9 mouse cellular contexts compared by ENCODE assay signal in genomic region chr7:35042759-35043217, GRCm38 (mm10). TPM values are rescaled to one million over a fixed set of nuclear protein-coding genes. Genes with fewer than 3 reads are reported as not detected.
DNase-seq lines count a peak whose midpoint lies in the region; ATAC-seq and TF ChIP-seq lines count a peak whose summit lies in the region.
"Had no signal": no experiment of that assay in that cellular context is flagged by ENCODE, and none has a peak within 500 bp of the region (broad histone marks: within the 10 kb centered on the region; RNA-seq: fewer than 3 reads in every experiment).

No protein-coding gene starts in this region.

- H3K4me2 ChIP-seq in limb, embryonic 11.5 days (ENCODE audit: low read depth, severe bottlenecking), result no peak overlapping the region
- no peak overlapping the region for H3K4me2 ChIP-seq in midbrain, embryonic 14.5 days (ENCODE audit: low read length)
- H3K4me2 ChIP-seq in midbrain, embryonic 11.5 days, result no peak overlapping the region
- H3K4me2 ChIP-seq: liver, embryonic 15.5 days had no signal

- peak; percentile 40 to 55 for DNase-seq in heart, adult 2 months
- DNase-seq in heart, postnatal 4 days, result no peak
- peak; percentile 41 for DNase-seq in MN1 (ENCODE audit: low spot score)
- DNase-seq in embryonic facial prominence, embryonic 10.5 days (ENCODE audit: low spot score), result peak; percentile 63
- peak; percentile 63 for DNase-seq in limb, embryonic 11.5 days (ENCODE audit: low spot score)
- DNase-seq in midbrain, embryonic 14.5 days, result no peak
- no peak for DNase-seq in frontal cortex, postnatal 36 days (ENCODE audit: low spot score in 2 of 2)
- DNase-seq in midbrain, embryonic 11.5 days (ENCODE audit: low spot score, missing footprints), result no peak

- WGBS in heart, adult 2 months, result 54% methylated on average over 5 of the region's 5 CpGs
- 48% methylated on average over 5 of the region's 5 CpGs for WGBS in embryonic facial prominence, embryonic 10.5 days
- 23% methylated on average over 5 of the region's 5 CpGs for WGBS in limb, embryonic 11.5 days
- 92% methylated on average over 5 of the region's 5 CpGs for WGBS in midbrain, embryonic 14.5 days
- 89% methylated on average over 5 of the region's 5 CpGs for WGBS in midbrain, embryonic 11.5 days

- ATAC-seq in limb, embryonic 11.5 days (ENCODE audit: insufficient number of reproducible peaks, low FRiP score, low TSS enrichment, low read depth), result 0 out of 2 replicates have a peak, but pooled peaks have one; percentile 31
- ATAC-seq in midbrain, embryonic 14.5 days (ENCODE audit: low FRiP score, low TSS enrichment), result no peak
- ATAC-seq in midbrain, embryonic 11.5 days (ENCODE audit: low FRiP score), result no peak

- peaks cover 9% of the 10 kb centered on the region for H3K36me3 ChIP-seq in heart, adult 2 months (ENCODE audit: control insufficient read depth, insufficient read depth, low read length)
- H3K36me3 ChIP-seq in embryonic facial prominence, embryonic 10.5 days (replicated peaks), result peaks cover 92% of the 10 kb centered on the region
- peaks cover 15% of the 10 kb centered on the region for H3K36me3 ChIP-seq in limb, embryonic 11.5 days (ENCODE audit: control insufficient read depth, insufficient read depth, low read length)
- H3K36me3 ChIP-seq in midbrain, embryonic 14.5 days (ENCODE audit: control insufficient read depth, insufficient read depth, low read length), result peaks cover 52% of the 10 kb centered on the region
- peaks cover 5% of the 10 kb centered on the region; the same call in 1 of the 2 replicates for H3K36me3 ChIP-seq in midbrain, embryonic 11.5 days (ENCODE audit: control insufficient read depth, insufficient read depth, low read length)

- no peaks in the 10 kb centered on the region for H3K9me3 ChIP-seq in embryonic facial prominence, embryonic 10.5 days
- no peaks in the 10 kb centered on the region for H3K9me3 ChIP-seq in limb, embryonic 11.5 days (ENCODE audit: control insufficient read depth, low read length)
- no peaks in the 10 kb centered on the region for H3K9me3 ChIP-seq in midbrain, embryonic 14.5 days (ENCODE audit: control insufficient read depth, low read length)
- H3K9me3 ChIP-seq in midbrain, embryonic 11.5 days (ENCODE audit: control insufficient read depth, low read length), result no peaks in the 10 kb centered on the region
- H3K9me3 ChIP-seq: liver, embryonic 15.5 days had no signal

- no peak for TF ChIP-seq POLR2A in heart, adult 2 months (IDR thresholded peaks at IDR 0.05; ENCODE audit: insufficient read depth, low read depth, low read length)

- H3K79me2 ChIP-seq in heart, adult 2 months (replicated peaks; ENCODE audit: control insufficient read depth, insufficient read depth, low read length), result 0 out of 2 replicates have a peak, but pooled peaks cover 1% of the 10 kb centered on the region

- H3K4me1 ChIP-seq in heart, adult 2 months (ENCODE audit: control insufficient read depth, insufficient read depth, low read length), result peaks cover 17% of the 10 kb centered on the region
- peaks cover 18% of the 10 kb centered on the region for H3K4me1 ChIP-seq in embryonic facial prominence, embryonic 10.5 days
- peaks cover 11% of the 10 kb centered on the region for H3K4me1 ChIP-seq in limb, embryonic 11.5 days (ENCODE audit: control insufficient read depth, insufficient read depth, low read length)
- no peaks in the 10 kb centered on the region for H3K4me1 ChIP-seq in midbrain, embryonic 14.5 days (ENCODE audit: control insufficient read depth, insufficient read depth, low read length)
- no peaks in the 10 kb centered on the region for H3K4me1 ChIP-seq in midbrain, embryonic 11.5 days (ENCODE audit: control insufficient read depth, insufficient read depth, low read length)

- intact Hi-C loops in heart, adult 2 months (cut with DNase I), result loop anchor here (2.0 kb wide), 1 partner anchor 16 kb away; no protein-coding TSS in a partner anchor

- 0 out of 2 replicates have a peak, but pooled peaks have one; percentile 38 for TF ChIP-seq EP300 in heart, adult 2 months (IDR thresholded peaks at IDR 0.05; ENCODE audit: insufficient read depth, low read depth, low read length)

- peak overlapping the region; percentile 17 for H3K27ac ChIP-seq in heart, adult 2 months
- 0 out of 2 replicates have a peak overlapping the region, but pooled peaks have one; percentile 8 for H3K27ac ChIP-seq in embryonic facial prominence, embryonic 10.5 days (replicated peaks)
- H3K27ac ChIP-seq in limb, embryonic 11.5 days (replicated peaks; ENCODE audit: low read depth, low read length), result no peak overlapping the region
- no peak overlapping the region for H3K27ac ChIP-seq in midbrain, embryonic 14.5 days (replicated peaks; ENCODE audit: low read depth, low read length)
- H3K27ac ChIP-seq in midbrain, embryonic 11.5 days (ENCODE audit: low read depth, low read length), result no peak overlapping the region
- H3K27ac ChIP-seq: liver, embryonic 15.5 days had no signal

- H3K27me3 ChIP-seq in heart, adult 2 months (ENCODE audit: control insufficient read depth, insufficient read depth, low read length), result no peaks in the 10 kb centered on the region
- H3K27me3 ChIP-seq in embryonic facial prominence, embryonic 10.5 days (replicated peaks; ENCODE audit: low read depth, poor library complexity, severe bottlenecking), result no peaks in the 10 kb centered on the region
- H3K27me3 ChIP-seq in limb, embryonic 11.5 days (ENCODE audit: control insufficient read depth, insufficient read depth, low read length), result no peaks in the 10 kb centered on the region
- no peaks in the 10 kb centered on the region for H3K27me3 ChIP-seq in midbrain, embryonic 14.5 days (ENCODE audit: control insufficient read depth, insufficient read depth, low read length)
- no peaks in the 10 kb centered on the region for H3K27me3 ChIP-seq in midbrain, embryonic 11.5 days (ENCODE audit: control insufficient read depth, insufficient read depth, low read length)
- H3K27me3 ChIP-seq: liver, embryonic 15.5 days had no signal

- H3K9ac ChIP-seq in heart, adult 2 months (ENCODE audit: low read depth, low read length), result no peak overlapping the region
- H3K9ac ChIP-seq in limb, embryonic 11.5 days (ENCODE audit: low read length), result no peak overlapping the region
- H3K9ac ChIP-seq in midbrain, embryonic 14.5 days (replicated peaks; ENCODE audit: low read length), result no peak overlapping the region
- no peak overlapping the region for H3K9ac ChIP-seq in midbrain, embryonic 11.5 days (ENCODE audit: low read length)
- H3K9ac ChIP-seq: liver, embryonic 15.5 days had no signal

- H3K4me3 ChIP-seq in heart, adult 2 months, result no peak overlapping the region
- H3K4me3 ChIP-seq in embryonic facial prominence, embryonic 10.5 days, result no peak overlapping the region
- H3K4me3 ChIP-seq in limb, embryonic 11.5 days (ENCODE audit: low read depth, low read length), result no peak overlapping the region
- H3K4me3 ChIP-seq in midbrain, embryonic 14.5 days (replicated peaks; ENCODE audit: low read depth, low read length), result no peak overlapping the region
- H3K4me3 ChIP-seq in midbrain, embryonic 11.5 days (ENCODE audit: low read depth, low read length), result no peak overlapping the region
- H3K4me3 ChIP-seq: liver, embryonic 15.5 days had no signal

- no peak for TF ChIP-seq CTCF in heart, adult 2 months (IDR thresholded peaks at IDR 0.05)

RNA-seq across cellular contexts. Expression of gene Cebpg, which starts 13.6 kb away (rescaled TPM):
- 10 to 100 TPM; 21.9 to 26.1 TPM for total RNA-seq in heart, adult 2 months (2021)
- polyA plus RNA-seq in heart, adult 2 months (2012; rRNA removed), result 6.0 and 8.1 TPM in 2 replicates
- 10 to 100 TPM; 17.4 to 19.3 TPM for total RNA-seq in heart, postnatal 4 days (2021)
- polyA plus RNA-seq in embryonic facial prominence, embryonic 10.5 days (2016; fragmentation: Nextera tagmentation; extraction: Ambion mirVana), result 42.9 and 46.8 TPM in 2 replicates
- 38.1 and 39.6 TPM in 2 replicates for polyA plus RNA-seq in limb, embryonic 11.5 days (2014; fragmentation: Nextera tagmentation; extraction: Ambion mirVana)
- 29.6 and 32.0 TPM in 2 replicates for polyA plus RNA-seq in midbrain, embryonic 14.5 days (2014; fragmentation: Nextera tagmentation; extraction: Ambion mirVana)
- 36.2 and 37.7 TPM in 2 replicates for polyA plus RNA-seq in midbrain, embryonic 11.5 days (2014; fragmentation: Nextera tagmentation; extraction: Ambion mirVana)

Comparison
In these comparisons a context has a peak if more than half of its experiments do, and no peak if none do; other contexts are left out.
1. DNase-seq: peak in heart, adult 2 months (2 of 2), MN1 (single experiment), embryonic facial prominence, embryonic 10.5 days (single experiment) and limb, embryonic 11.5 days (single experiment); none in heart, postnatal 4 days (single experiment), midbrain, embryonic 14.5 days (single experiment), frontal cortex, postnatal 36 days (0 of 2) and midbrain, embryonic 11.5 days (single experiment).
2. H3K27ac ChIP-seq: peak in heart, adult 2 months (single experiment) and embryonic facial prominence, embryonic 10.5 days (single experiment); none in limb, embryonic 11.5 days (single experiment), midbrain, embryonic 14.5 days (single experiment) and midbrain, embryonic 11.5 days (single experiment).